Mouse (Mus musculus) large intestine, adult 2 months (tissue): ENCODE results near the gene Col17a1. TPM values are rescaled to one million over a fixed set of nuclear protein-coding genes. Genes with fewer than 3 reads are reported as not detected.

Experiments used
- DNase-seq: peaks from one replicate; pipeline ENCODE4 v3.0.0-alpha.2; 2012; ENCODE audit warnings: low read depth, low spot score
- WGBS: fragments of 180-500 bp; shearing (Covaris S2); methylation state at CpG from one replicate; pipeline ENCODE4 v1.1.7; 2018; 5-methylcytosine and 5-hydroxymethylcytosine counted together
- polyA plus RNA-seq: library from polyadenylated mRNA; depleted of rRNA; stranded (reverse); fragments of >200 nt; gene quantifications from 2 replicates; pipeline ENCODE4 v1.2.3, GENCODE M21; 2012

Gene Col17a1
- polyA plus RNA-seq, 1 experiment = 0.09 TPM

DNA sequence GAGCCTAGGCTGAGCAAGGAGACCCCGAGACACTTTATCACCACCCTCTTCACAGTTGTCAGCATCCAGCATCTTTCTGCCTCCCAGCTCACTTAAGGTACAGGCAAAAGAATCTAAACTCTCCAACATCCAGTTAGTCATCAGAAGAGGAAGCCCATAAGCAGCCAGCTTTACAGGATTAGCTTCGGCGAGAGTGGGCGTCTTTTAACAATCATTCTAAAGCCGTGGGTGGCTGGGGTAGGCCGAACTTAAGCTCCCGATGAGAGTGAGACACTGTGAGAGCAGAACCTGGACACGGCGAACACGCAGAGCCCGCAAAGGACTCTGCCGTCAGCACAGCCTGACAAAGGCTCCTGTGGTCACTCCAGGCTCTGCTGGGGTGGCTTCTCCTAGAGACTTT lies 13.2 kb downstream of the Col17a1 start:
- WGBS = 74% methylated on average over 12 of the region's 12 CpGs
- DNase-seq = no peak

DNA sequence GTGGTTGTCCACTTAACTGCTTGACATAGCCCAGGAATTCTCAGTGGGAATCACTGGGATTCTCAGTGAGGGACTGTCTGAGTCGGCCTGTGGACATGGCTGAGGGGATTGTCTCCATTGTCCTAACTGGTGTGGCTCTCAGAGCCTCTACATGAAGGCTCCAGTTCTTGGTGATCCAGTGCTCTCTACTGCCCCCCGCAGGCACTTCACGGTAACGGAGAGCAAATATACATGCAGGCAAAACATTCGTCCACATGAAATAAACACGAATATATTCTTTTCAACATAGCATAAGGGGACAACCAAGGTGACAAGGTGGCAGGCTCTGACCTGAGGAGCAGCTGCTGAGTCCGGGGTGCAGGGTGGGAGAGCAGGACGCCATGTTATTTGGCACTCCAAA lies 17.5 kb downstream of the Col17a1 start:
- no peak for DNase-seq
- 40% methylated on average over 8 of the region's 8 CpGs for WGBS

DNA sequence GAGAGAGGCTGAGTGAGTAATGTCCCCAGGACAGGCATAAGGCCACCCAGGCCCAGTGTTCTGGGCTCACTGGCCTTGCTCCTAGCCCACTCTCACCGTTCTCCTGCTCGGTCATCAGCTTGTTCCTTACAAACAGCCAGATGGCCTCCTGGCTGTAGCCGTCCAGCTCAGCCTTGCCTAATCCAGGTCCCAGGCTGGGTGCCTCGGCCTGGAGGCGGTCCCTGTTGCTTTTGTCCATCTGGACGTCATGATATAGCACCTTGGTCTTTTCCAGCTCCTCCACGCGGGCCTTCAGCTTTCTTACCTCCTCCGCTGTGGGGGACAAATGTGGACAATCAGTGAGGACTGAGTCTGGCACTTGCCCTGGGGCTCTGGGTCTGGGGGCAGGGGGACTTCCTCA lies 23.5 kb downstream of the Col17a1 start:
- no peak for DNase-seq
- 67% methylated on average over 9 of the region's 9 CpGs for WGBS

DNA sequence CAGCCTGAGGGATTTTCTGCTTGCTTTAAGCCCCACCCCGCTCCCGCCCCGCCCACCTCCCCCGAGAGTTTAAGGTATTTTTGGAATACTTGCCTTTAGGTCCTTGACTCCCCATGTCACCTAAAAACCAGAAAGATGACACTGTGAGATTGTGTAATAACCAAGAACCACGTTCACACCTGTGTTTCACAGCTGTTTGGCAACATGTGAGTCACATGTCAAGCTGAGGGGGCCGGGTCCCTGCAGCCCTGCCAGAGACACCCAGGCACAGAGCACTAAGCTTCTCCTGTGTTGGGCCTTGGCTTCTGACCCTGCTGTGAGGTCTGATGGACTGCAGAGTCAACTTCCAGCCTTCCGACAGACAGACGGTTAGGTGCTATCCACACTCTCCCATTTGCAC lies 24.3 kb downstream of the Col17a1 start:
- WGBS = 41% methylated on average over 8 of the region's 8 CpGs
- no peak for DNase-seq

DNA sequence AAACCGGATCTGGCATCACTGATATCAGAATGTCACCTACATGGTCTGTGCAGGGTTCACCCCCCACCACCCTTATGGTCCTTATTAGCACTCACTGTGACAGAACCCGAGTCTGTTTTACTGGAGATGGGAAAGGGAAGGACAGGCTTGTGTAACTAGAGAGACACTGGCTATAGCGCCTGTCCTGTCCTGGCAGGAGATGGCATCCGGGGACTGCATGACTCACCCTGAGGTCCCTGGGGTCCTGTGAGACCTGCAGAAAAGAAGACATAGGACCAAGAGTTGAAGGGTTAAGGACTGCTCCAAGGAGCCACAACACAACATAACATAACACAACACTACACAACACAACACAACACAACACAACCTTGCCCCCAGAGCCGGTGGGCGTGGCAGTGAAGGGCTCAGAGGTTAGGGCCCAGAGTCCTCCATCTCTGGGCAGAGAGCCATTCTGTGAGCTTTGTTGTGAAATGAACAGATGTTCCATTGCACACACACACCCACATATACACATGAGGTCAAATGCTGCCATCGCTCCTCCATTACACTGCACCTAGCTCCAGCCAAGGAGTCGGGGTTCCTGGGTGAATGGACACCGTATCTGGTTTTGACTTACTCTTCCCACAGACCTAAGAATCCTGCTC lies 32.0 kb downstream of the Col17a1 start:
- 74% methylated on average over 9 of the region's 9 CpGs for WGBS
- DNase-seq = no peak

DNA sequence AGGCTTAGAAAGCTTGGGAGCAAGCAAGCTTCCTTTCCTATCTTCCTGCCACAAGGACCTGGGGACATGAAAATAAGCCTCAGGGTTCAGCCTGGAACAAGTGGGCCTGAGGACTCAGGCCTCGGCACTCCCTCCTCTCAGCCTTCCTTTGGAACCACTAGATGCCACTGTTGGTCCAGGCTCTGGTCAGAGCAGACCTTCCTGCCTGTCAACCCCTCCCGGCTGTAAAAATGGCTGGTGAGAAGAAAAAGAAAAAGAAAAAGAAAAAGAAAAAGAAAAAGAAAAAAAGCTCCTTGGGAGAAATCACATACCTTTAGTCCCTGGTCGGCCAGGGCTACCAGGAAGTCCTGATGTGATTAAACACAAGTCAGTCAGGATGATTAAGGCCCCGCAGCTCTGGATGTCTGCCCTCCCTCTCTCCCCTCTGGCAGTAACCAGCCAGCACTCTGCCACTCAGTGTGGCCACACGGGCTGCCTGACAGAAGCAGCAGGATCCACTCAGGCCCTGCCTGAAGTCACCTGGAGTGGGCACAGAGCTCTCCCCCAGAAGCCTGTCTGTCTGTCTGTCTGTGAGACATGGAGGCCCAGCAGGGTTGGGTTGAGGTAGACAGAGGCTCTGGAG lies 32.9 kb downstream of the Col17a1 start:
- 10% methylated on average over 5 of the region's 5 CpGs for WGBS
- DNase-seq = peak; percentile 27

DNA sequence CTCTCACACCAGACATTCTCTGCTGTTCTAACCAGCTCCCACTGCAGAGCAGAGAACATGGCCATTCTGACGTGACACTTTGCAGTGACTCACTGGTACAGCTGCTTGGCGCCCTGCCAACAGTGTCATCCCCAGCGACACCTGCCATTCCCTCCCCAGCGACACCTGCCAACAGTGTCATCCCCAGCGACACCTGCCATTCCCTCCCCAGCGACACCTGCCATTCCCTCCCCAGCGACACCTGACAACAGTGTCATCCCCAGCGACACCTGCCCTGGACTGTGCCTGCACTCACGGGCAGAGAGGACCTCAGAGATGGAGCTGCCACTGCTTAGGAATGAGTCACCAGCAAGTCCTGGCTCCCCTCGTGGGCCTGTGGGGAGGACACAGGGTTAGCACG lies 37.0 kb downstream of the Col17a1 start:
- no peak for DNase-seq
- whole genome bisulfite sequencing = 30% methylated on average over 11 of the region's 11 CpGs

DNA sequence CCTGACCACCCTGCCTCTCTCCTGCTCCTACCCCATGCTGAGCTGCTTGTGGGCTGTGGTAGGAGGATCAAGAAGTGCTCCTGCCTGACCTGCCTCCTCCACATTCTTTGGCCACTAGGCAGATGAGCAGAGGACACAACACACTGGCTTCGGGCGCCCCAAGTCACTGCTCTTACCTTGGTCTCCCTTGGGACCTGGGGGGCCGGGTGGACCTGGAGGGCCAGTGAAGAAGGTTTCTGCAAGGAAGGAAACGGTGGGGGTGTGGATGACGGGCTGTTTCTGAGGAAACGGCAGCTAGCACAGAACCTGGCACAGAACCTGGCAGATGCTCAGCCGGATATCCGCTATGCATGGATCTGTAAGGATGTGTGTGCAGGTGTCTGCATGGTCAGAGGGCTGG lies 38.7 kb downstream of the Col17a1 start:
- WGBS = 78% methylated on average over 8 of the region's 8 CpGs
- no peak for DNase-seq

DNA sequence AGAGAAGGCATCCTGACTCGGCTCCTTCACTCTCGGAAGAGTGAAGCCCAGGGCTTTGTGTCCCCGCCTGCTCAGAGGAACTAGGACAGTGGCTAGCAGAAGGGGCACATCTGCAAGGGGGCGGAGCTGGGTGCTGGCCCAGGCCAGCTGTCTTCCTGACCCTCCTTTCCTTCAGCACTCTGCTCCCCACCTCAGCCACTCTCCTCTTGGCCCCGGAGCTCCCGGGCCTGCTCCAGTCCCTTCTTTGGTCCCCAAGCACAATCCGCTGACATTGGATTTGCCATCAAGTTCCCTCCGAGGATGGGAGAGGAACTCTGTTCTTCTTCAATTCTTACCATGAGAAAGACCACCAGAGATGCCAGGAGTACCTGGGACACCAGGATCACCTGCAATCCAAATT lies 39.6 kb downstream of the Col17a1 start:
- DNase-seq = no peak
- 73% methylated on average over 8 of the region's 8 CpGs for WGBS

DNA sequence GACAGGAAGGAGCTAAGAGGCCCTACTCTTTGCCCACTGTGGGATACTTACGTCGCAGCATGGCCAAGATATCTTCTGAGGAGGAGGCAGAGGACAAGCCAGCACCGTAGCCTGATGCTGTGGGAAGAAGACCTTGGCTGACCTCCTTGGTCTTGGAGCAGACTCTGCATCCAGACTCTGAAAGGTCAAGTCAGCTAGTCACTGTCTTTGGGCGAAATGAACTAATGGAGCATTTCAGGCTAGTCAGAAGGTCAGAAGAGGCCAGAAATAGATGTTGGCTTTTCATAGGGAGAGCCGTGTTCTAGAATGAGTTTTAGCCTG lies 40.8 kb downstream of the Col17a1 start:
- DNase-seq = no peak
- 78% methylated on average over 5 of the region's 5 CpGs for WGBS

DNA sequence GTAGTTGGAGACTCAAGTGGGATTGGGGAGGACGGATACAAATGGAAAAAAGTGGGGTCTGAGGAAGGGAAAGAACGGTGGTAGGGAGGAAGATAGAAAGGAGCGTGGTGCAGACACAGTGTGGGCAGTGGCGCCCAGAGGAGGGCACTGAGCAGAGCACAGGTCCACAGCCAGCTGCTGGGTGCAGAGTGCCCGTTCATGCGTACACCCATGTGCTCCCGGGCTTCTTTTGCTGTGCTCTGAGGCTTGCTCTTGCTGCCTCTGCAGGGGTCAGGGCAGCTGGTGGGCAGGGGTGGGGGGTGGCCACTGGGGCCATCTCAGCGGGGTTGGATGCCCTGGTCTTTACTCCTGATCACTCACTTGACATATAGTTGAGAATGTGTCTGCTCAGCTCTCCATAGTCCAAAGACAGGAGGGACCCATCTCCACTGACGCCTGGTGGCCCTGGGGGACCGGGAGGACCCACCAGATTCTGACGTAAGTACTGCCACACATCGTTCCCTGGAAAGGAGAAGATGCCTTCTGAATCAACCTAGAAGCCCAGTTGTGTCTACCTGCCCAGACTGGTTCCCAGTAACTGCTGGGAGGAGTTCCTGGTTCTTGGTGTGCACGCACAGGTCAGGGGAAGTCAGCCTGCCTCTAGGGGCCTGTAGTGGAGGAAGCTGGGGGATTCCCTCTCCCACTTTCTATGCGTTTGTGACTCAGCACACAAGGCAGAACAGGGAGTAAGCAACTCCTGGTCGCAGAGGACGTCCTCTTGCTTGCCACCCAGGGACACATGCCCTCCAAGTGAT lies 41.3 kb downstream of the Col17a1 start:
- DNase-seq = no peak
- WGBS = 80% methylated on average over 16 of the region's 16 CpGs

DNA sequence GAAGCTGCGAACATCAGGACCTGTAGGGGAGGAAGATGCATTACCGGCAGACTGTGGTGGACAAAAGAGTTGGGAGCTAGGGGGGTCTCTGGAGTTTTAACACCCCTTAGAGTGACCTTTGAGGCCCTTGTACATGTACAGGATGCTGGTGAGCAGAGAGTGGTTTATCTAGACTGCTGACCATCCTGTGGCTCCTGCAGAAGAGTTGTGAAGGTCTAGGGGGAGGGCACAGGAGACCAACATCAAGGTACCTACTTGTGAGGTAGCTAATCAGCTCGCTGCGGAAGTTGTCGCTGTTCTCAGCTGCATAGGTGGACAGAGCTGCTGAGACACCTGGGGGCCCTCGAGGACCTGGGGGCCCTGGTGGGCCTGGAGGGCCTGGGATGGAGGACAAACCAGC lies 42.8 kb downstream of the Col17a1 start:
- WGBS = 89% methylated on average over 6 of the region's 6 CpGs
- DNase-seq = no peak

DNA sequence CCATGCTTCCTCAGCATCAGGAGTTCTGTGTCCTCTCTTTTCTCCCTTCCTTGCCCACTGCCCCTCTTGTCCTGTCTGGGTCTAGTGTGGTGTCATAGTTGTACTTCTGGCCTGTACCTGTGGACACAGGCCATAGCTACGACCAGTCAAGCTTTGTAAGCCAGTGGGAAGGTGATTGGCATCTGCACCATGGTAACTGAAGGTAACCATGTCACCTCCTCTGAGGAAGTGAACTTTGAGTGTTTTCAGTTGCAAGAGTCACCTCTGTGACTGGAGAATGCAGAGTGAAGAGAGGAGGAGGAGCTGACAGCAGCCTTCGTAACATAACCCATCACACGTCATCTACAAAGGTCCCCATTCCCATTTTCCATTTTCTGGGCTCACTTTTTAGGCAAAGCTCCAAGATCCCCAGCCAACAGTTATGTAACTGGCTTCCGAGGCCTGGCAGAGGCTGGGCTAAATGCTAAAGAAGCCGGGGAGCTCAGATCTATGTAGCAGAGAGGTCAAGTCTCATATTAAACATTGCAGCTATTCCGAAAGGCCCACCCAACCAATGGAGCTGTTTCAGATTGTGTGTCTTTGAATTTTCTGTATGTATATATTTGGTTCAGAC lies 45.3 kb downstream of the Col17a1 start:
- no peak for DNase-seq
- WGBS = 80% methylated on average over 6 of the region's 6 CpGs

DNA sequence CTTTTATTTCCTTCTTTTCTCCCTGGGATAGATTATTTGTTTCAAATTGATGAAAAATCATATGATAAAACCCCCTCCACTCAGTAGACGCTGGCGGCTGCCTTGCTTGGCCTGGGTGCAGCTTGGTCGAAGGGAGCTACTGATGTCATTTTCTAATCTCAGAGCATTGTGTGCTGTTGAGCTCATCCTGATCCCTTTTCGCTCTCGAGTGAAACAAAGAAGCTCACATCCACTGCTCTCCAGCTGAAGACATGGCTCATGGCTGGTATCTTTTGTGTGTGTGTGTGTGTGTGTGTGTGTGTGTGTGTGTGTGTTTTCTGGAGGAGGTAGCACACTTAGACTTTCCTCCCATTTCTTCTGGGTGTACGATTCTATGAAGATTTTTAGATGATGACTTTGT lies 46.3 kb downstream of the Col17a1 start:
- DNase-seq = no peak
- 71% methylated on average over 6 of the region's 6 CpGs for WGBS

DNA sequence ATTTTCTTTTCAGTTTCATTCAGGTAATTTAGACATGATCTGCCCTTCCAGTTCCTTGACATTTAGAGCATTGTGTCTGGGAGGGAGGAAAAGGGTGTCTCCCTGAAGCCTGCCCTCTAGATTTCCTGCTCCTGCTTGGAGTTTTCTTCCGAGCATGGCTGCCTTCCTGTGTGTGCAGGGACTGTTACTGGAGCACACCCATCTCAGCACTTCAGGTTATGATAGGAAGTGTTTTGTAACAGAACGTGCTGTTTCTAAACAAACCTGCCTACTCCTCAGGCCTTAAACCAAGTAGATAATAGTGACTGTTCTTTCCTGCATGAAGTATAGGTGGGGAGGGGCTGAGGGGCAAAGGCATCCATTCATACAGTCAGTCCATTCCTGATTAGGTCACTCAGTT lies 48.0 kb downstream of the Col17a1 start:
- 55% methylated on average over 2 of the region's 2 CpGs for WGBS
- no peak for DNase-seq

DNA sequence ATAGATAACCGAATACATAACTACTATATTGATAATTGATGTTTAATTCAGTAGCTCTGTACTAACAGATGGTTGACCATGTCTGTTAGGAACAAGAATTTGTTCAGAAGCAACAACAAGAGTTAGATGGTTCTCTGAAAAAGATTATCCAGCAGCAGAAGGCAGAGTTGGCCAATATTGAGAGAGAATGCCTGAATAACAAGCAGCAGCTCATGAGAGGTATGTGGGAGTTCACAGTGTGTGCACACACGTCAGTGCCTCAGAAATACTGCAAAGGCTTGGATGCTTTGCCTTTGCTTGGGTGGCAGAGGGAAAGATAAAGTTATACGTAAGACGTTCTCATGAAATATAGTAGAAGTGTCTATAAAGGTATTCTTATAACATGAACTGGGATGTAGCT lies 56.5 kb downstream of the Col17a1 start:
- no peak for DNase-seq
- 95% methylated on average over 4 of the region's 4 CpGs for WGBS

DNA sequence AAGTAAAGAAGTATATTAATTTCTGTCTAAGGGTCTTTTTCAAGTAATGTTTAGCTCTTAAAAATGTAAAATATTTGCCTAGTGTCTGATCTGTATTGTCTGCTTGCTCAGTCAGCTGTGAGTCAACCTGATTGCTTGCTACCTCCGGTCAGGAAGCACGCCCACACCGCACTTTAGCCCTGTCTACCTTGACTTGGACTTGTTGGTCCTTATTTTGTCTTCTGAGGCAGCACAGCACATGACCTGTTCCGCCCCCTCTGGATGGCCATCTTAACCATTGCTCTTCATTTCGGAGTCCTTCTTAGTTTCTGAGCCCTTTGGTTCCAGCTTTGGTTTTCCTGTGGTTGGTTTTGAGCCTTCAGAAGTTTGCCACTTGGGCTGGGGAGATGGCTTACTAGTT lies 60.1 kb downstream of the Col17a1 start:
- 88% methylated on average over 5 of the region's 5 CpGs for WGBS
- DNase-seq = no peak

DNA sequence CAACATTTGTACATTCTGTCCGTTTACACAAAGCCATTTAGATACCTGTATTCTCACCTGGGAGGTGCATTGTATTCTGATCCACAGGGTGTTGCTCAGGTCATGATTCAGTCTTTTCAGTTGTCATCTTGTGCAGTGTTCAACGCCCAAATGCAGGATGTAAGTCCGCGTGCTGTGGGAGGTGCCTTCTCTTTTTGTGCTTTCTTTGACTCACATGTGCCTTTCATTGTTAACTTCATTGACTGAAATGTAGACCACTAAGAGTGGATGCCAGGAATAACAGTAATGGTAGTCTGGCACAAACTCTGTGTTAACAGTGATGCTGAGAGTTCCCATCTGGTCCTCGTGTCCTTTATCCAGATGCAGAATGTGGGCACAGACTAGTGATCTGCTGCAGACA lies 61.5 kb downstream of the Col17a1 start:
- 75% methylated on average over 5 of the region's 5 CpGs for WGBS
- DNase-seq = no peak

DNA sequence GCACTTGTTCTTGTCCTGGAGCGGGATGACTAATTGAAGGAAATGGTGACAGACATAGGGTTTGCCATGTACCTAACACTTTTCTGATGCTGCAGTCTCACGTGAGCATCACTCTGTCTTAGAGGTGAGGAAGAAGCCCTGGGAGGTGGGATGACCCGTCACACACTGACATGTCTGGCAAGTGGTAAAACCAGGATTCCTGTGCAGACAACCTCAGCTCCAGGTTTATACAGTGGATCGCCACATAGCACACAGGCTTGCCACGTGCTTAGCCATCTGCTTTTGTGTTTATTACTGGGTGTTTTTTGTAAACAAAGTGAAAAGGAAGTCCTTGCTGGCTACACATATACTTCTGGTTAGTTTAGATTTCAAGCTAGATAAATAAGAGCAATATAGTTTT lies 62.8 kb downstream of the Col17a1 start:
- DNase-seq = no peak
- 64% methylated on average over 5 of the region's 5 CpGs for WGBS

DNA sequence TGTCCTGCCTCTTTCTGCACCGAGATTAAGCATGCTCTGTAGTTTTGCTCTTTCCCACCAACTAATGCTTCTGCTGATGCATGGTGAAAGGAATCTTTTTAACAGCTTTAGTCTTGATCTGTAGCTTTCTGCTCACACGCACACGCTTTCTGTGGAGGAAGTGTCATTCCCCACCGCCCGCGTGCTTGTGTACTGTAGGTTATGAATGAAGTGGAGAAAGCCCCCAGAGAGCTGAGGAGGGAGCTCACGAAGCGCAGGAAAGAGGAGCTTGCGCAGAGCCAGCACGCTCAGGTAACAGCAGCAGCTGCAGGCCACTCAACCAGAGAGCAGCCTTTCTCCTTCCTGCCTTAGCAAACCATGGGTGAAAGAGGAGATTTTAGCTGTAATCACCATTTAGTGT lies 64.4 kb downstream of the Col17a1 start:
- 97% methylated on average over 10 of the region's 10 CpGs for WGBS

More for the DNA sequence above, 64.4 kb downstream of the Col17a1 start:
- no peak for DNase-seq
